Mouse (Mus musculus): ENCODE measurements around the gene Rbm6.

Rbm6 gene

DNA sequence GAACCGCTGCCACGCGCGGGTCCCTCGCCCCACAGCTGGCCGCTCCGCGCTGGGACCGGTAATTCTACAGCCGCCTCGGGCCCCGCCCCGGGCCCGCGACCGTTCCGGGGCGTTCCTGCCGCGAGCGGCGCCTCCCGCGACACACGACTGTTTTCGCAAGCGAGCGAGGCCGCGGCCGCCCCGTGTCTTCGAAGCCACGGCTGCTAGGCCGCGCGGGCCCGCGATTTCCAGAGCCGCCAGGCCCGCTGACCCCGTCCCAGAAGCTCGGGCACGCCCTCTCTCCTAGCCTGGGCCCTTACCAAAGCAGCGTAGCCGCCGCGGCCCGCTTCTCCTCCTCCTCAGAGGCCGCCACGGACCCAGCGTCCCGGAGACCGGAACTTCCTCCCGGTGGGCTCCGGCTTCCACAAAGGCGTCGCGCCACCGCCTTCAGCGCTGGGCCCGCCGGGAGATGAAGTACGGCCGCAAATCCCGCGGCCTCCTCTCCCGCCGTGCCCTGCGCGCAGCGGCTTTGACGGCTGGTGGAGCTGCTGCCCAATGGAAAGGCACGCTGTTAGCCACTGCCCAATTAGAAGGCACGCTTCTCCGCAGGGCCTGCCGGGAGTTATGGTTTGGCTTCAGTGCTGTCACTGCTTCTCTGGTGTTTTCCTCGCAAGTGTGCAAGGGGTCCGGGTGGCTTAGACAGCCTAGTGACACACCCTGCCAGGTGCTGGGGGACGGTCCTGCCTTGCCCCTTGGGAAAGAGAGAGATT is 513 bp downstream of the Rbm6 start:
- DNase-seq, result peak; percentile 95 to 97

DNA sequence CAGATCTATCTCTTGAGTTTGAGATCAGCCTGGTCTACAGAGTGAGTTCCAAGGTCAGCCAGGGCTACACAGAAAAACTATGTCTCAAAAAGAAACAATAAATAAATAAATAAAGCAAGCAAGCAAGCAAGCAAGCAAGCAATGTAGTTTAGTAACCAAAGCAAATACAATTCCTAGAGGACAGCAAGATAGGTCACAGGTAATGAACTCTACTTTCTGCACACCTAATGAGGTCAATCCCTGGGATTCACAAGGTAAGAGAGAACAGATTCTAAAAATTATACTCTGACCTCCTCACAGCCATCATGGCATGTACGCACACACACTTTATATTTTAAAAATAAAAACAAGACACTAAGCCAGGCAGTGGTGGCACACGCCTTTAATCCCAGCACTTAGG is 7.0 kb downstream of the Rbm6 start:
- no peak for DNase-seq

DNA sequence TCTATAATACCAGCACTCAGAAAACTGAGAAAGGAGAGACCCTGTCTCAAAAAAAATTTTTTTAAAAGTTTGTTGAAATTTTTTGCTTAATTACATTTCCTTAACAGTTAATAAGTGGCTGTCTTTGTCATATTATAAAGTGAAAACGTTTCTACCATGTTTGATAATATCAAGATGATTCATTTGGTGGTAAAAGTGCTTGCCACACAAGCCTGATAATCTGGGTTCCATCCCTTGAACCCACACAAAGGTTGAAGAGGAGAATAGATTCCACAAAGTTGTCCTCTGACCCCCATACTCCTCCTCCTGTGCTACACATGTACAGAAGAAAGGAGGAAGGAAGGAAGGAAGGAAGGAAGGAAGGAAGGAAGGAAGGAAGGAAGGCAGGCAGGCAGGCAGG is 8.5 kb downstream of the Rbm6 start:
- no peak for DNase-seq

DNA sequence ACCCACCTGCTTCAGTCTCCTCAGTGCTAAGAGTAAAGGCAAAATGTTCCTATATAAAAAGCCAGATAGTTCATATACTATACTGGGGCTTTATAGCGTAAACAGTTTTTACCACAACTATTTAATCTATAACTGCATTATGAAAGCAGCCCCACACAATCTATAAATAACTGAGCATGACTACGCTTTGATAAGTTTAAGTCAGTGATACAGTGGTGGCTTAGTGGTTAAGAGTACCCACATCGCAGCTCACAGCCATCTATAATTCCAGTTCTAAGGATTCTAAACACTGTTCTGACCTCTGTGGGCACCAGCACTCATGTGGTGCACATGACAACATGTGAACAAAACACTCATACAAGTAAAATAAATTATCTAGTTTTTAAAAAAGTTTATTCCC is 14.7 kb downstream of the Rbm6 start:
- no peak for DNase-seq

DNA sequence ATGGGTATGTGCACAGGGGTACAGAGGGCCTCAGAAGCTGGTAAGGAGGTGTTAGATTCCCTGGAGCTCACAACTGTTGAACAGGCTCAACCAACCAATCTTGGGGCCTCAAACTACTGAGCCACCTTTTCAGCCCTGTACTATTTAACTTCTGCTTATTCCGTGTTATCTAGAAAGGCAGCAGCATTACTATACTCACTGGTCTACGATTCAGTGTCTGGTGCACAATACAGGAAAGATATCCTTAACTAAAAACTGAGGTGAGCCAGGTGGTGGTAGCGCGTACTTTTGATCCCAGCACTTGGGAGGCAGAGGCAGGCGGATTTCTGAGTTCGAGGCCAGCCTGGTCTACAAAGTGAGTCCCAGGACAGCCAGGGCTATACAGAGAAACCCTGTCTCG is 24.1 kb downstream of the Rbm6 start:
- DNase-seq, result no peak

DNA sequence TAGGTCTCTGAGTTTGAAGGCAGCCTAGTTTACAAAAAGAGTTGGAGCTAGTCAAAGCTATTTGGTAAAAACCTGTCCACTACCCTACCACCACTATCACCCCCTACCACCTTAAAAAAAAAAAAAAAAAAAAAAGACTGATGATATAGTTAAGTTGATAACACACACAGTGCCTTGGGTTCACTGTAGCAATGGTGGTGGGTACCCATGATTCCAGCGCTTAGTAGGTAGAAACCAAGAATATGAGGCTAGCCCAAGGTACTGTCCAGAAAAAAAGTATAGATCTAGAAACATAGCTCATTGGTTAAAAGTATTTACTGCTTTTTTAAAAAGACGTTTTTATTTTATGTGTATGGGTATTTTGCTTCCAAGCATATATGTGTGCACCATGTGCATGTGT is 30.3 kb downstream of the Rbm6 start:
- no peak for DNase-seq

DNA sequence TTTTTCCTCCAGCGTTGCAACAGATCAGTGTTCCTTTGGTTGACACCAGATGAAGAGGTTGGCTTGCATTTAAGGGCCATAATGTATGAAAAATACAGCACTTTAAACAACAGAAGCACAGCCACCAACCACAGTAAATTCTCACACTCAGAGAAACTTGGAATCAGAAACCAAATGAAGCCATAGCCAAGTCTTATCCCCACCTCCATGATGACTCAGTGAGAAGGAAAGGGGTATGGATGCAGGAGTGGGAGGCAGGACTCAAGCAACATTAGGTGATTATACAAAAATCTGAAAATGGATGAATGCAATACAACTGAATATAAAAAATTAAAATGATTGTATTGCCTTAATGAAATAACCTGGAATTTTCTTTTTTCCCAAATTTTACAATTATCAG is 34.2 kb downstream of the Rbm6 start:
- DNase-seq, result no peak

DNA sequence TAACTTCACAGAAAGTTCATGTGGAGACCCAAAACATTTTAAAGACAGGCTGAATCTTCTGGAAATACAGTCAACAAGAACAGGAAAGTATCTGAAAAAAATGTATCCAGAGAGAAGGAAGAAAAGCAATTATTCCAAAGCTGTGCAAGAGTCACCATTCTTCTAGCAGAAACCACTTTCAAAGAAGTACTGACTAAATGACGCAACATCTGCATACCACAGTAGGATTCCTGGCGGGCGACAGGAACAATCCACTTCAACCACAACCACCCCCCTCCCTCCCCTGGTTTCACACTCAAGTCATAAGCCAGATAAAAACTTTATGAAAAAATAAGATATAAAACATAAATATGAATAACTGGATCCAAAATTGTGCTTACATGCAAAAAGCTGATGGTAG is 39.2 kb downstream of the Rbm6 start:
- peak; percentile 40 to 59 for DNase-seq

DNA sequence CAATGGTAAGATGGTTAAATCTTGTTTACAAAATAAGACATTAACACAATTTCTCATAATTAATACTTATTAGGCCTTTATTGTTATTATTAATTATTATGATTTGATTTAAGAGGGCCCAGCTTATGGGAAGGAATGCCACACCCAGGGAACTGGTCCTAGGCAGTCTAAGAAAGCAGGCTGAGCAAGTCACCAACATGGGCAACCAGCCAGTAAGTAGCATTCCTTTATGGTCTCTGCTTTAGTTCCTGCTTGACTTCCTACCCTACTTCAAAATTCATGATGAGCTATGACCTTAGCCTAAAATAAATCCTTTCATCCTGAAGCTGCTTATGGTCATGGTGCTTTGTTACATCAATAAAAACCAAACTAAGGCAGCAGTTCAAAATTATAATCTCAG is 41.3 kb downstream of the Rbm6 start:
- peak in 1 of 2 experiments; percentile 6 for DNase-seq

DNA sequence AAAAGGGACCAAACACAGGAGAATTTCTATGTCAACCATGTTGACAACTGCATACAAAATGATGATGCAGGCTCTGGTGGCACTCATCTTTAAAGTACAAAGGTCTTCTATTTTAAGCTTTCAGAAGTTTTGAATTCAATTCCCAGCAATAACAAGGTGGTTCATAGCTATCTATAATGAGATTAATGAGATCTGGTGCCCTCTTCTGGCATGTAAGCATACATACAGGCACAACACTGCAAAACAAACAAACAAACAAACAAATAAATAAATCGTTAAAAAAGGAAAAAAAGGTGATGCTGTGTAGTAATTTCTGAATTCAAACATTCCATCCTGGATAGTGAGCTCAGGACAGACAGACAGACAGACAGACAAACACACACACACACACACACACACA is 60.9 kb downstream of the Rbm6 start:
- no peak for DNase-seq

DNA sequence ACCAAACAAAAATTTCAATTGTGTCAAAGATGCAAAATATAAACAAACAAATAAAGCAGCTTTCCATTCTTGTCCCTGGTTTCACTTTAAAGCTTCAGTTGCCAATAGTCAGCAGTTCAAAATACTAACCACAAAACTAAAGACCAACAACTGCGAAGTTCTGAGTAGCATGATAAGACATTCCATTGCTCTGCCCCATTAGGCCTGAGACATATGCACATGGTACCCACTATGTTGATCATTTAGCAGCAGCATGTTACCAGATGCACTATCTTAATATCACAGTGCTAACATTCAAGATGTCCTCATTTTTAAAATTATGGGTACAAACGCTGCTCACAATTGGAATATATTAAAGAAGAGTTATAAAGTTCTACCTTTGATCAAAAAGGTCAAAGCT is 62.1 kb downstream of the Rbm6 start:
- no peak for DNase-seq

DNA sequence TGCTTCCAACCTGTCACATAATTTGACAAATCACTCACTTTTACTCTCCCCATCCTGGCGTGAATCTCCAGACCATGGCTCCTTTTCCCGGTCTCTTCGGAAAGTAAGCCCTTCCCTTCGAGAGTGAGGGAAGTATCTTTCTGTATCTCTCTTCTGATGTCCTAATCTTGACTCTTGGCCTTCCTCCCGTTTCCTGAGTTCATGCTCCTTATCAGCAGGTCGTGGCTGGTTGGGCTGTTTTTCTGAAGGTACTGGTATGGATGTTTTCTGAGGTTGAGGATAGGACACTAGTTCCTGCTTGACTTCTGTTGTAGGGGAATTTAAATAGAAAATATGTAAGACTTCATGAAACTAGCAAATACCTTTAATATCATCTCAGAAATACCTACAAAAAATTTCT is 81.3 kb downstream of the Rbm6 start:
- no peak for DNase-seq

DNA sequence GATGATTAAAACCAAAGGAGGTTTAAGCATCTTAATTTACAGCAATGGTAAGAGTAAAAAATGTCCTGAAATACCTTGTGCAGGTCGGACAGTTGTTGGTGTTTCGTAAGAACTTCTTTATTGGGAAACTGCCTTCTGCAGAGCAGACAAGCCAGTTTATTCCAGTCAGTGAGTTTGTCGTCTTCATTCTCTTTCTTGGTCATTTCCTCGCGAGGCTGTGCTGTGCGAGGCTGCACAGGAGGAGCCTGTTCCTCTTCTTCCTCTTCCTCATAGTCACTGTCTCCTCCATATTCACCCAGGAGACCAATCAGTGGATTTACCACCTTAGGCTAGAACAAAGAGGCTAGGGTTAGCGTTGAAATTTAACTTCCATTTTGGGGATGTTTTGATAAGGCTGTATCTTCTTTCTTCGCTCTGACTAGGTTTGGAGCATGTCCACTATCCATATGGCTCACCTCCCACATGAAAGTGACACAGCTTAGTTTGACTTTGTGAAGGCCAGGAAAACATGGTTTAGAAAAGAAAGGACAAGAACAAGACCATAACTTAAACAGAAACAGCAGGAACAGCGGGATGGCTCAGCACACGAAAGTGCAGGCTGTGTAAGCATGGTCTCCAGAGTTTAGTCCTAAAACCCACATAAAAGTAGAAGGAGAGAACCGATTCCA is 90.4 kb downstream of the Rbm6 start:
- no peak for DNase-seq

DNA sequence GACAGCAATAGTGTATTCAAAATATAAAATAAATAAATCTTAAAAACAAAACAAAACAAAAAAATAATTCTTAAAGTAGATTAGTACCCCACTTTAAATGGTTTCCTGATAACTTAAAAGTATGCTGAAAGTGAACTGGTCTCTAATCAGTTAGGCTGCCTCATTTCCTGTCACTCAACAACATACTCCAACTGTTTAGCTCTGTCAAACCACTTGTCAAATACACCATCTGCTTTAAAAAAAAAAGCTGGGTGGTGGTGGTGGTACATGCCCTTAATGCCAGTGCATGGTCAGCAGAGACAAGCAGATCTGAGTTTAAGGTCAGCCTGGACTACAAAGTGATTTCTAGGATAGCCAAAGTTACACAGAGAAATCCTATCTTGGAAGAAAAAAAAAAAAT is 96.2 kb downstream of the Rbm6 start:
- no peak for DNase-seq

DNA sequence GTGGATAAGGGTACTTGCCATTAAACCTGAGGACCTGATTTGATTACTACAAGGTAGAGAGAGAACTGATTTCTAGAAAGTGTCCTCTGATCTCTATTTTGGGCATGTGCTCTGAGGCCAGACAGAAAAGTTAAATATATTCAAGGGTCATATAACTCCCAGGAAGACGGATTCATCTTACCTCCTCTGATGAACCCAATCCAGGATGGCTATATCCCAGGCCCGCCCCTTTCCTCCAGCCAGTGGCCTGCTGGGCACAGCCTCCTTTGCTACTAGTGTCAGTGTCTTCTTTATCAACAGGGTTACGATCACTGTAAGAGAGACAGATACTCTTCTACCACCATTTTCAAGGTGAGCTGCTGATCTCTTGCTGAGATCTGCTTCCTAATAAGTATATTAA is 98.6 kb downstream of the Rbm6 start:
- no peak for DNase-seq

DNA sequence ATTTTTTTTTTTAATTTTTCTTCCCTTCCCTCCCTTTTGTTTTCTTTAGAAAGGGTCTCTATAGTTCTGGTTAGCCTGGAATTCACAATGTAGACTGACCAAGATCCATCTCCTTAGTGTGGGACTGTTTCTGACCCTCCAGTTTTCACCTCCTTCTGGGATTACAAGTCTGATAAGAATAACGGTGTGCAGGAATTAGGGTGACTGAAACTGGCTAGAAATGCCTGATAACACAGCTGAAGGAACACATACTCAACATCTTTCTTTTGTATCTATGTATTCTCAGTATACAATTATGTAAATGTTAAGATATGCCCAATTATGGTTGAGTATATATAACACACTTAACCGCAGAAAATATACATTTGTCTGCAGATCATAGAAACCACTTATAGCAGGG is 101.3 kb downstream of the Rbm6 start:
- DNase-seq, result no peak

DNA sequence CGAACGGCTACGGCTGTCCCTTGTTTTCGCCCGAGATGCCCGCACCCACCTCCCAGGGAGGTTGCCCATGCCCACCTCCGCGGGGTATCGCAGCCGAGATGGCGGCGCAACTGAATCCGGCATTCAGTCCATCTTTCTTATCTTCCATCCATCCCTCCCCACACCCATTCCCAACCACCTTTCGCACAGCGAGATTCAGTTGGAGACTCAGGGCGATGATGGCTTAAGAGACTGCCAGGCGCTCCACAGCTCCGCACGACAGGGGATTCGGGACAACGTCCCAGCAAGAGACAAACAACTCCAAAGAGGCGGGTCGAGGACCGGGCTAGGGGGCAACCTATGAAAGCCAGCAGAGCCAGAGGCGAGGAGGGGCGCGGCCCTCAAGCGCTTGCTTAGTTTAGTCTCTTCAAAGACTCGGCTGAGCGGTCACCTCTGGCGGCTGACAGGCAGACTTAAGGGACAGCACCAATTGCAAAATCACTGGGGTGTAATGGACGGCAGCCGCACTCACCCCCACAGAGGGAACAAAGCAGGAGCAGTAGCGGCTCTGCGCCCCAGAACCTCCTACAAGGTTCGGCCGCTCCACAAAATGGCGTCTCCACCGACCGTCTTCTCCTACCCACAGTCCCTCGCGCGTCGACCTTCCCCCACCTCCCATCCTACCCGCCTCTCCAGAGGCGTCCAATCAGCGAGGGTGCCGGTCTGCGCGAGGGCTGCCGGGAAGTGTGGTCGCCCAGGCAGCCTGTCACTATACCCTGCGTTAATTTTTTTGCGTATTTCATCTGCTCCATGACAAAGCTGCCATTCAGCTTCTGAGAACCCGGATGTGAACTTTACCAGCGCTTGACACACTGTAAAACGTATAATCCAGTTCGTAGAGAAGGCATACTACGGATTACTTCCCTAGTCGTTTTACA is 102.4 kb downstream of the Rbm6 start, which contains the start of gene Rbm5:
Gene Rbm5, minus strand, starts transcription at position 623 of the 917 bp plus-strand sequence.
- DNase-seq, result peak; percentile 94 to 97

DNA sequence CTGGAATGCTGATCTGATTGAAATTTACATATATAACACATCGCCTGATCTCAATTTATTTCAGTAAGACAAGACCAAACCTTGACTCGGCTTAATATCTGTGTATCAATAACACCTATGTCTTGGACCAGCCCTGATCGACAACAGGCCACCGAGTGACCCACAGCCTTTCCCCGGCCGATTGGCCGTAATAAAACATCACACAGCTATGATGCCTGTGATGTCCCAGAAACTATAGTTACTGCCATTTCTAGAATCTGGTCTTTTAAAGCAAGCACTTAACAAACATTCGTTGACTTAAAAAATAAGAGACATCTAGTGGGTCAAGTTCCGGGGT is 103.0 kb downstream of the Rbm6 start:
- DNase-seq, result no peak

DNA sequence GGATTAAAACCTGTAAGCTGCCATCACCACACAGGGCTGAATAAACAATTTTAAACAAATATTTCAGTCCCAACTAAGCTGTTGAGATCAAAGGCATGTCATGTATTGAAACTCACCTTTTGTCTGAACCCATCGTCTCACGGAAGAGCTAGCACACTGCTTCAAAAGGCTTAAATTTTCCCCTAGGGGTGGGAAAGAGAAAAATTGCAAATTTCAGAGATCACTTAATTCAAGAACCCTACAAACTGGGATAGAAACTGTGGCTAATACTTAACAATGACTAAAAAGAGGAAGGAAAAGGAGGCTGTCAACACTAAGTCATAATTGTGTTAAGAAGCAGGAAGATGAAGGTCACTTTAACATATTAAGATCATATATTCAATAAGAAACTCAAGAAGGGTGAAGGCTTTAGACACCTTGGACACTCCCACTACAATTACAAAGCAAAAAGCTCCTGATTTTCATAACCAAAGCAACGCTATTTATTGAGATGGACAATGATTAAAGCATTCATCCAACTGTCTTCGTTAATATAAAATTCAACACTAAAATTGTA is 103.5 kb downstream of the Rbm6 start:
- no peak for DNase-seq

DNA sequence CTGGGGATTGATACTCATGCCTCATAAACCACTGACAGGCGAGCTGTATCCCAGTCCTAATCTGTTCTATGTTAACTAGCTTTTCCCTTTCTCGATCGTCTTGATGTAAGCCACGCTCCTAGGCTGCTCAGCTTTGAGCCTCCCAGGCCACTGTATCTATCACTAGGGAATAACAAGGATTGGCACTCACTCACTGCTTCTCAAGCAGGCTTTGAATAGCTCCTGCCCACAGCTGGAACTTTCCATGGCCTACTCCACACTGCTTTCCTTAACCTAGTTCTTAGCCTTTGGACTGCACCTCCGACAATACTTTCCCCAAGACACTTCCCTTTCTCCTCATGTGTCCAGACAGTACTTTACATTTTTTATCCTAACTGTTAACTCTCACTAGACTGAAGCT is 104.2 kb downstream of the Rbm6 start:
- no peak for DNase-seq

DNA sequence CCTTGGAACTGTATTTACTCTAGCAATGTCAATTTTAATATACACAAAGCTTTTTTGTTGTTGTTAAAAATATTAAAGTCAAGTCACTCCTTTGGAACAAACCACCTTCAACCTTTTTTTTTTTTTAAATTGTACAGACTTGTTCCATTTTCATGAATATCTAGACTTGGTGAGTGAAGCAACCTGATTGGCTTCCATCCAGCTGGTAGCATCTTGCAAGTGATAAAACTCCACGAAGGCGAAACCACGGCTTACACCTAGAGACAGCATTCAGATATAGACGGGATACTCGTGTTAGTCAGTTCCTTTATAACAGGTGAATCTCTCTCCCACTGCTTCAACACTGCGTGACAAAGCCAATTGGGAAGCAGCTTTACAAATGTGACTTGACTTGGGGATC is 113.4 kb downstream of the Rbm6 start:
- no peak for DNase-seq

DNA sequence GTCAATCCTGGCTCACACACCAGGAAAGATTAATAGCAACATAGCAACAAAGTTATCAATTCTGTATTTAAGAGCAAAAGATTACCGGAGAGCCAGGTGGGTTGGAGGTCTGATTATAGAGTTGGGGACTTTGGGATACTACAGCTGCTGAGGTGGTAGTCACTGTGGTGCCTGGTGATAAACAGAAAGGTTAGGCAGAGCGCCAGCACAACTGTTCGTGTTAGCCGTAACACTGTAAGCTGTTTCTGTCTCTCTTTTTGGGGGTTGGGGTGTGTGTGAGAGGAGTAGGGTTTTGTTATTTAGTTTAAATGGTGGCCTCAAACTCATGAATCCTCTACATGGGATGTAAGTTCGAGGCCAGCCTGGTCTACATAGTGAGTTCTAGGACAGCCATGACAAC is 122.7 kb downstream of the Rbm6 start:
- DNase-seq, result no peak

DNA sequence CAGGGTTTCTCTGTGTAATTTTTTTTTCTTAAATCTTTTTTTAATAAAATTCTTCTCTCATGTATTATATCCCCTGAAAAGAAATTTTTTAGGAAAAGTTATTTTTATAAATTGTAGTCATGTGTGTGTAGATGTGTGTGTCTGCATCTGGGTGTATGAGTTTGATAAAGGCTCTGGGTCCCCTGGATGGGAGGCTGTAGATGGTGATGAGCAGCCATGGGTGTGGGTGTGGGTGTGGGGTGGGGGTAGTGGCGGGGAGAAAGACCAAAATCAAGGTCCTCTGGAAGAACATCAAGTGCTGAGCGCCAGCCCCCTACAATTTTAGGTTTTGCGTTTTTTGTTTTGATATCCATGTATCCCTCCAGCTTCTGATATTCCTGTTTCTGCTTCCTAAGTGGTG is 125.0 kb downstream of the Rbm6 start:
- DNase-seq, result no peak

DNA sequence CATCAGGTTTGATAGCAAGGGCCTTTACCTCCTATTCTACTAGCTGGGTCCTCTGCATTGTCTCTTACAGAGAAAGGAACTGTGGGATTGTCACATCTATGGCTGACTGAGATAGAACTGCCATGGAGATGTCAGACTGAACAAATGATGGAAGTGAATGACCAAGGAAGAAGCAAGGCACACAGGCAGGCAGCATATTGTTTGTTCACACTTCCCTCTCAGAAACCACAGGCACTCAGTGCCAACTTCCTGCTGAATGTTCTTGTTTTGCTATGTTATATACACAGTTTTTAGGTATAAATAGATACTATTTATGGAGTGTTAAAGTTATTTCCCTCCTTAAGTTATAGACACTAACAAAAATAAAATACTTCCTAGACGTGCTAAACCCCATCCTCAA is 125.7 kb downstream of the Rbm6 start:
- DNase-seq, result no peak

All from lung, postnatal 4 days (tissue).